ENCODE assay signal across 10 mouse cellular contexts in genomic region chr2:26588573-26588972, GRCm38 (mm10). TPM values are rescaled to one million over a fixed set of nuclear protein-coding genes. Genes with fewer than 3 reads are reported as not detected.
A peak's percentile ranks its signal among the peaks of the same experiment; 100 is the strongest.
DNase-seq lines count a peak whose midpoint lies in the region; ATAC-seq and TF ChIP-seq lines count a peak whose summit lies in the region.
"Had no signal": no experiment of that assay in that cellular context is flagged by ENCODE, and none has a peak within 500 bp of the region (broad histone marks: within the 10 kb centered on the region; RNA-seq: fewer than 3 reads in every experiment).

No protein-coding gene starts in this region.

- H3K4me1 ChIP-seq in forebrain, embryonic 14.5 days (ENCODE audit: control insufficient read depth, insufficient read depth, low read length) = no peaks in the 10 kb centered on the region
- peaks cover 49% of the 10 kb centered on the region for H3K4me1 ChIP-seq in liver, embryonic 13.5 days (replicated peaks)

- no peak for TF ChIP-seq CTCF in layer of hippocampus, adult 2 months (conservative IDR thresholded peaks at IDR 0.05)

- no peak overlapping the region; the same call in 1 of the 2 replicates for H3K9ac ChIP-seq in forebrain, embryonic 14.5 days (ENCODE audit: low read length)
- H3K9ac ChIP-seq in liver, embryonic 13.5 days = peak overlapping the region; percentile 78; the same call in 1 of the 2 replicates

- 56% methylated on average over 4 of the region's 4 CpGs for WGBS in forebrain, embryonic 14.5 days
- 58% methylated on average over 4 of the region's 4 CpGs for WGBS in liver, embryonic 13.5 days (ENCODE audit: insufficient replicate concordance)

- no peak overlapping the region for H3K4me2 ChIP-seq in forebrain, embryonic 14.5 days (ENCODE audit: low read length)
- H3K4me2 ChIP-seq in liver, embryonic 13.5 days = peak overlapping the region; percentile 89

- no peaks in the 10 kb centered on the region for H3K27me3 ChIP-seq in forebrain, embryonic 14.5 days (replicated peaks; ENCODE audit: control insufficient read depth, insufficient read depth, low read length)
- H3K27me3 ChIP-seq in liver, embryonic 13.5 days = peaks cover 8% of the 10 kb centered on the region; the same call in 1 of the 2 replicates

- H3K36me3 ChIP-seq in forebrain, embryonic 14.5 days (ENCODE audit: control insufficient read depth, insufficient read depth, low read length) = no peaks in the 10 kb centered on the region
- peaks cover 29% of the 10 kb centered on the region for H3K36me3 ChIP-seq in liver, embryonic 13.5 days

- ATAC-seq in forebrain, embryonic 14.5 days = no peak
- no peak for ATAC-seq in liver, embryonic 13.5 days (ENCODE audit: low read depth)
- no peak for ATAC-seq in cerebellum, adult (ENCODE audit: insufficient number of reproducible peaks, low FRiP score, low TSS enrichment)
- ATAC-seq in activated CD4-positive, CD25-positive, alpha-beta regulatory T cell, adult 4 months = no peak

- H3K4me3 ChIP-seq in layer of hippocampus, adult 2 months = peak overlapping the region; percentile 22
- H3K4me3 ChIP-seq in forebrain, embryonic 14.5 days (ENCODE audit: low read depth, low read length) = no peak overlapping the region
- no peak overlapping the region for H3K4me3 ChIP-seq in liver, embryonic 13.5 days (replicated peaks)

- peak; percentile 27 for DNase-seq in adrenal gland, adult 2 months
- no peak for DNase-seq in adrenal gland, postnatal 4 days (ENCODE audit: low spot score in 2 of 2)
- DNase-seq in layer of hippocampus, adult 2 months (ENCODE audit: low spot score in 2 of 2) = no peak
- no peak for DNase-seq in layer of hippocampus, adult 11-12 months (ENCODE audit: low spot score)
- DNase-seq in forebrain, embryonic 14.5 days (ENCODE audit: low spot score) = no peak
- no peak for DNase-seq in liver, embryonic 13.5 days

- H3K9me3 ChIP-seq in forebrain, embryonic 14.5 days (replicated peaks; ENCODE audit: control insufficient read depth, low read length) = no peaks in the 10 kb centered on the region
- H3K9me3 ChIP-seq in liver, embryonic 13.5 days (replicated peaks) = no peaks in the 10 kb centered on the region

- no peak overlapping the region for H3K27ac ChIP-seq in layer of hippocampus, adult 2 months
- peak overlapping the region; percentile 33; the same call in 1 of the 2 replicates for H3K27ac ChIP-seq in forebrain, embryonic 14.5 days (ENCODE audit: low read depth, low read length)
- no peak overlapping the region for H3K27ac ChIP-seq in liver, embryonic 13.5 days

RNA-seq across cellular contexts. Expression of gene Gm20532, which starts 2.1 kb away (rescaled TPM):
- not detected for total RNA-seq in adrenal gland, adult 2 months (2021)
- not detected in 2 replicates for polyA plus RNA-seq in adrenal gland, adult 2 months (2012; rRNA removed)
- not detected for total RNA-seq in adrenal gland, postnatal 4 days (2021)
- not detected for total RNA-seq in layer of hippocampus, adult 2 months (2021)
- polyA plus RNA-seq in forebrain, embryonic 14.5 days (2014; fragmentation: Nextera tagmentation; extraction: Ambion mirVana) = not detected in 2 replicates
- polyA plus RNA-seq in liver, embryonic 13.5 days (2015; fragmentation: Nextera tagmentation; extraction: Ambion mirVana) = not detected in 2 replicates
- polyA plus RNA-seq in activated CD4-positive, CD25-positive, alpha-beta regulatory T cell, adult 4 months (2017; shearing (Covaris generic)) = not detected
- total RNA-seq: adrenal gland, postnatal 14 days; left cerebral cortex, postnatal 14 days had no signal

RNA-seq across cellular contexts. Expression of gene Egfl7, which starts 8.8 kb away (rescaled TPM):
- 100 to 1,000 TPM in 1 of 2 experiments, 10 to 100 TPM in 1; 71.2 to 146 TPM for total RNA-seq in adrenal gland, adult 2 months (2021)
- polyA plus RNA-seq in adrenal gland, adult 2 months (2012; rRNA removed) = 355 and 444 TPM in 2 replicates
- total RNA-seq in adrenal gland, postnatal 4 days (2021) = 100 to 1,000 TPM; 265 to 295 TPM
- 10 to 100 TPM; 72.2 to 74.3 TPM for total RNA-seq in layer of hippocampus, adult 2 months (2021)
- 52.5 and 52.8 TPM in 2 replicates for polyA plus RNA-seq in forebrain, embryonic 14.5 days (2014; fragmentation: Nextera tagmentation; extraction: Ambion mirVana)
- polyA plus RNA-seq in liver, embryonic 13.5 days (2015; fragmentation: Nextera tagmentation; extraction: Ambion mirVana) = 69.4 and 79.4 TPM in 2 replicates
- 1 to 10 TPM in 1 of 2 experiments, under 1 TPM in 1; 0.95 to 1.3 TPM for polyA plus RNA-seq in activated CD4-positive, CD25-positive, alpha-beta regulatory T cell, adult 4 months (2017; shearing (Covaris generic))

RNA-seq across cellular contexts. Expression of gene Agpat2, which starts 15.6 kb away (rescaled TPM):
- total RNA-seq in adrenal gland, adult 2 months (2021) = 100 to 1,000 TPM; 469 to 591 TPM
- 584 and 714 TPM in 2 replicates for polyA plus RNA-seq in adrenal gland, adult 2 months (2012; rRNA removed)
- 100 to 1,000 TPM; 121 to 156 TPM for total RNA-seq in adrenal gland, postnatal 4 days (2021)
- 1 to 10 TPM; 1.6 to 2.5 TPM for total RNA-seq in layer of hippocampus, adult 2 months (2021)
- 4.0 TPM in 2 replicates for polyA plus RNA-seq in forebrain, embryonic 14.5 days (2014; fragmentation: Nextera tagmentation; extraction: Ambion mirVana)
- polyA plus RNA-seq in liver, embryonic 13.5 days (2015; fragmentation: Nextera tagmentation; extraction: Ambion mirVana) = 30.9 and 32.7 TPM in 2 replicates
- polyA plus RNA-seq in activated CD4-positive, CD25-positive, alpha-beta regulatory T cell, adult 4 months (2017; shearing (Covaris generic)) = 10 to 100 TPM in 1 of 2 experiments, 1 to 10 TPM in 1; 8.2 to 11.0 TPM

RNA-seq across cellular contexts. Expression of gene Fam69b, which starts 39.7 kb away (rescaled TPM):
- 10 to 100 TPM in 1 of 2 experiments, 1 to 10 TPM in 1; 6.9 to 15.7 TPM for total RNA-seq in adrenal gland, adult 2 months (2021)
- 21.8 and 33.4 TPM in 2 replicates for polyA plus RNA-seq in adrenal gland, adult 2 months (2012; rRNA removed)
- total RNA-seq in adrenal gland, postnatal 4 days (2021) = 10 to 100 TPM; 11.1 to 11.4 TPM
- 10 to 100 TPM; 70.3 to 72.6 TPM for total RNA-seq in layer of hippocampus, adult 2 months (2021)
- polyA plus RNA-seq in forebrain, embryonic 14.5 days (2014; fragmentation: Nextera tagmentation; extraction: Ambion mirVana) = 97.4 and 101 TPM in 2 replicates
- polyA plus RNA-seq in liver, embryonic 13.5 days (2015; fragmentation: Nextera tagmentation; extraction: Ambion mirVana) = 2.1 and 2.3 TPM in 2 replicates
- polyA plus RNA-seq in activated CD4-positive, CD25-positive, alpha-beta regulatory T cell, adult 4 months (2017; shearing (Covaris generic)) = 1 to 10 TPM in 1 of 2 experiments, under 1 TPM in 1; 0.90 to 2.1 TPM

Comparison
In these comparisons a context has a peak if more than half of its experiments do, and no peak if none do; other contexts are left out.
1. RNA of gene Egfl7, which starts 8.8 kb away (polyA plus RNA-seq): 355 to 444 TPM in adrenal gland, adult 2 months, 69.4 to 79.4 TPM in liver, embryonic 13.5 days and 52.5 to 52.8 TPM in forebrain, embryonic 14.5 days; 0.95 to 1.3 TPM in activated CD4-positive, CD25-positive, alpha-beta regulatory T cell, adult 4 months; every median in the first group is over 10 times any median in the second.
2. RNA of gene Agpat2, which starts 15.6 kb away (polyA plus RNA-seq): 584 to 714 TPM in adrenal gland, adult 2 months; 30.9 to 32.7 TPM in liver, embryonic 13.5 days, 8.2 to 11.0 TPM in activated CD4-positive, CD25-positive, alpha-beta regulatory T cell, adult 4 months and 4.0 TPM in forebrain, embryonic 14.5 days; every median in the first group is over 10 times any median in the second.